Mouse (Mus musculus) fat pad, adult 2 months (tissue): ENCODE measurements around the gene Nf1.

ENCODE experiments used
- DNase-seq: peaks from one replicate; pipeline ENCODE4 v3.0.0-alpha.2; 2011; ENCODE audit warnings: low read depth, low spot score; ENCODE audit errors: extremely low read depth

The Nf1 gene

DNA sequence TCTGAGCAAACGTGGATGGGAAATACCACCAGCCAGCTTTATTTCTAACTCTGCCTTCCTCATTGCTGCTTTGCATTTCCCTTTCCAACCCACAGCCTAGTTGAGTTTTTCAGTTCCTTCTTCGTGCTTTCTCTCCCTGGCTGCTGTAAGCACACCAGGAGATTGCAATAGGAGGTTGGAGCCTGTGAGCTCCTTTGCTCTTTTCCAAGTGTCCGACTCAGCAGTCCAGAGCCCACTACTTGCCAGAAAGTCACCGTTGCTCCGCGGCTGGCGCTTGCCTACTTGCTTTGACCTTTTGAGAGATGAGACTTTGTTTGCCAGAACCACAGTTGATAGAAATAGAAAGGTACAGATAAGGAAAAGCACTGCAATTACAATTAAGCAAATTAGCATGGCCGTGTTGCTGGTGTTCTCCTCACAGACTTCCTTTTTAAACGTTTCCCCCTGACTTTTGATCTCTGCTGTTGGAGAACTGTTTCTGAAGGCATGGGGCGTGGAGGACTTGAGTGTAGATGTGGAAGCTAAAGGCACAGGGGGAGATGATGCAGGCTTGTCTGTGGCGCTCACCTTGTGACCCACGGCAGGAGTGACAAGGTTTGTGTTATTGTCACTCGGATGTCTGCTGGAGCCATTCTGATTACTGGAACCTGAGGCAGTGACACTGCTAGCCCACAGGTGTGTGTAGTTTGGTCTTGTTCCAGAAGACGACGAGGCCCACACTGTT lies 187.7 kb downstream of the Nf1 start:
- no peak for DNase-seq

DNA sequence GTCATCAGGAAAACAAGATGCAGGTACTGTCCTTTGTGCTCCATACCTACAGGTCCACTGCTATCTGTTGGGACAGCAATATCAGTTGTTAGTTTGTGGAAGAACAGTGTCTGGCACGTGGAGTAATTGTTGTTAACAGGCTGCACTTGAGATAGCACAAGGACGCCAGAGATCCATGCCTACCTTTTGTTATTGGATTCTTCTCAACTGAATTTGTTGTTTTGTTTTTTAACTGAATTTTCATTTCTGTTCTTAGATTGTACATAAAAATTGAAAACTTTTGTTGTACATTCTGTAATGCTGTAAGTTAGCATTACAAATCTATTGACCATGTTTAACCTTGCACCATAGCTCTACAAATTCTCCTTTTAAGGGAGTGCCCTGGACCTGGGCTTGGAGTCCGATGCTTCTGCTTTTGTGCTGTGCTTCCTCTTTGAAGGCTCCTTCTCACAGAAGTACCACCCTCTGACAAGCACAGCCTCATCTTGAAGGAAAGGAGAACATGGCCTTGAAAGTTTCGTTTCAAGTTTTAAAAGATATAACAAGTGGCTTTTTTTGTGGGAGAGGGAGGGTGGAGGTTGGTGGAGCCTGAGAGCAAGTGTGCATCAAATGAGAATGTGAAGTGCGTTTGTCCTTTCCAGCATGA lies 188.4 kb downstream of the Nf1 start:
- DNase-seq: no peak

- DNase-seq: no peak
Measured at GRCm38 (mm10) chr11:79528601-79529000, 189.1 kb downstream of the Nf1 start.

DNA sequence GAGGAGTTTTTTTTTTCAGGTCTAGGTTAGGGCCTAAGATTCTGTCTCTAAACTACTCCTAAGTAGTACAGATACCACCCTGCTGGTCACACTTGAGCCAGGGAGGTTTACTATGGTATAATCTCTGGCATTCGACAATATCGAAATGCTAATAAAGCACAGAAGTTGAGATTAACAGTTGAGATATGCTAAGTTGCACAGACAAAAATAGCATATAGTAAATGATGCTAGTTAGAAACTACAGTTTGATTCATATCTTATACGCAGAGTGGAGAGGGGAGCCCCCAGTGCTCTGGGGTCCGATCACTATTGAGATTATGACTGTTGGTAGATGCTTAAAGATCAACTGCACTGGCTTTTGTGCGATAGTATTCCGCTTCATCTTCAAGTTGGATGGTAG lies 189.7 kb downstream of the Nf1 start:
- DNase-seq: no peak

DNA sequence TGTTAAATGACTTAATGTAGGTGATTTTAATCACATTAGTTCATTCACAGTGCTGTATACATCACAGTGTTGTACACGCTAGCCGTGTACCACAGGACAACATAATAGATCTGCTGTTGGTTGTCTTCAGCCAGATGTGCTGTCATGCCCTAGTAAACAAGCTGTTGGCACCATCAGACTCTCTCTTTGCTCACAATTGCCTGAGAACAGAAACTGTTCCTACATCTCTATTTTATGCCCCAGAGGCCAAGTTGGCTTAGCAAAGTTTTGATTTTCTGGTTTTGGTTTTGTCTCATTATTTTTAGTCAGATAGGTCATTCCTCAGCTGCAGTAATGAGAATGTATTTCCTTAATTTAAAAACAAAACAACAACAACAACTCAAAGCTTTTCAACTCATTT lies 190.2 kb downstream of the Nf1 start:
- no peak for DNase-seq

DNA sequence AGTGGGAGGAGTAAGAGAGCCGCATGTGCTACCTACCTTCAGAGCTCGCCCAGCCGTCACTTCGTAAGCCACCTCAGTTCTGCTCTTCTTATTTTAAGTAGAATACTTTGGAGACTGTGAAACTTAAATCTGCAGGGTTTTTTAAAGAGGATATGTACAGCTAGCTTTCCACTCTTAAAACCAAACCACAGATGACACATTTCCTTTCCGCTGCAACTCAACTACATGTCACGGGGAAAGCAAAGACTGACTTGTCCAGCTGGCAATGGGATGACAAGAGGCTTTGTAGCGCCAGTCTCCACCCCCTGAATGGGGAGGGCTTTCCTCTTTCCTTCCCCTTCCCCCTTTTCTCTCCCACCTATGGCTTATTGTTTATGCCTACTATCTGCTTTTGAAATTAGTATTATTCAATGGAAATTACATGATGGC lies 190.9 kb downstream of the Nf1 start, which contains the start of the genes Evi2 and Evi2a:
Gene Evi2, minus strand, starts transcription at position 257 of the 429 bp plus-strand sequence.
Gene Evi2a, minus strand, starts transcription at position 277 of the 429 bp plus-strand sequence.
- no peak for DNase-seq

GRCm38 (mm10) chr11:79530774-79531173 lies 191.3 kb downstream of the Nf1 start:
- DNase-seq: no peak

DNA sequence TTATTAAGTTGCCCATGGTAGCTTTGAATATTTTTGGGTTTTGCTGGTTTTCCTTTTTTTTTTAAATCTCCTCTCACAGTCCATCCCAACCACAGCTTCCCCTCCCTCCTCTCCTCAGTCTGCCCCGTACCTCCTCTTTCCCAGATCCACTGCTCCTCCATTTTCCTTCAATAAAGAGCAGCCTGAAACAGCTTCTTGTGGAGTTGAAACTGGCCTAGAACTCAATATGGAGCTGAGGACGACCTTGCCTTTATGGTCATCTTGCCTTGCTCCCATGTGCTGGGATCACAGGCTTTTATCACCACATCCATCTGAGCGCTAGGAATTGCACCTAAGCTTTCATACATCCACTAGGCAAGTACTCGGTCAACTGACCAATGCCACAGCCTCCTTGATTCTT lies 192.0 kb downstream of the Nf1 start:
- DNase-seq: no peak

GRCm38 (mm10) chr11:79533311-79533710 lies 193.8 kb downstream of the Nf1 start:
- no peak for DNase-seq

- no peak for DNase-seq
Measured at GRCm38 (mm10) chr11:79533950-79534690, 194.6 kb downstream of the Nf1 start.

- no peak for DNase-seq
Measured at GRCm38 (mm10) chr11:79535554-79535953, 196.1 kb downstream of the Nf1 start.

- DNase-seq: no peak
Measured at GRCm38 (mm10) chr11:79536293-79536692, 196.8 kb downstream of the Nf1 start.

DNA sequence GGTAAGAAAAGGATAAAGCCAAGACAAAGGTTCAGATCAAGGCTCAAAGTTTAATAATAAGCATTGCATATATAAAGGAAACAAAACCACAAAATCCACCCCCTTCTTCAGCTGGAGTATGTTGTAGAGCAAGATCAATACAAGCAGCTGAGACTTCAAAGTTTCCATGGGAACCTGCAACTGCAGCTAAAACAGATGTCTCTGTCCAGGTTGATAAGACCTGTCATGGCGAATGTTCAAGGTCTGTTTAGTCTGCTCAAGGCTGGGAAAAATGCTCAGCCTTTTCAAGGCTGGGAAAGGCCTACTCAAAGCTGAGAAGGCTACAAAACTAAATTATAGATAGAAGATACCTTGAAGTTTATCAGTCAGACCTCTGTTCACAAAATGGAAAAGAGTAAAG lies 213.1 kb downstream of the Nf1 start:
- no peak for DNase-seq

DNA sequence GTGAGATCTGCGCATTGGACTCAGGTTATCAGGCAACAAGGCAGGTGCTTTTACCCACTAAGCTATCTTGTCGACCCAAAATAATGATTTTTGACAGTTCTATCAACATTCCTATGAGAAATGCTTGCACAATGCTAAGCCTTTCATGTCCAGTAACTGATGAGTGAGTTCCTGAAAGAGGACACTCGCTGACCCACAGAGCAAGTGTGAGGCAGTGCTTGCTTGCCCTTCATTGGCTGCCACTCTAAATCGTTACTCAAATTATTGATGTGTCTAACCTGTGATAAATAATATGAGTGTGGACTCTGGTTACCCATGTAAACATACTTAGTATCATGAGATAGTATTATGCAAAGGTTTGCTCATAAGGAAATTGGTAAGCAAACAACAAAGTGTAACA lies 221.0 kb downstream of the Nf1 start:
- no peak for DNase-seq

- no peak for DNase-seq
Measured at GRCm38 (mm10) chr11:79563493-79563892, 224.0 kb downstream of the Nf1 start.

GRCm38 (mm10) chr11:79566947-79567346 lies 227.5 kb downstream of the Nf1 start:
- no peak for DNase-seq

GRCm38 (mm10) chr11:79568197-79568911 lies 228.9 kb downstream of the Nf1 start:
- DNase-seq: no peak

- DNase-seq: no peak
Measured at GRCm38 (mm10) chr11:79570319-79570718, 230.8 kb downstream of the Nf1 start.

- DNase-seq: no peak
Measured at GRCm38 (mm10) chr11:79573836-79574235, 234.3 kb downstream of the Nf1 start.

- DNase-seq: no peak
Measured at GRCm38 (mm10) chr11:79575383-79576073, 236.0 kb downstream of the Nf1 start.

- peak; percentile 11 for DNase-seq
Measured at GRCm38 (mm10) chr11:79577741-79578140, 238.2 kb downstream of the Nf1 start.
